Mouse (Mus musculus) small intestine, adult 2 months (tissue): Measurements from ENCODE around the gene Itga5. TPM values are rescaled to one million over a fixed set of nuclear protein-coding genes. Genes with fewer than 3 reads are reported as not detected.

Source experiments
- H3K27ac ChIP-seq: fragments of 200-500 bp; 2 replicates; pipeline ENCODE4 v1.5.1; 2012; ENCODE audit warnings: low read depth, low read length, control low read depth, inconsistent platforms; ENCODE audit not compliant: insufficient read depth
- H3K27me3 ChIP-seq: fragments of 200-500 bp; 2 replicates; pipeline ENCODE4 v1.6.1; 2012; ENCODE audit warnings: mild to moderate bottlenecking, moderate library complexity, low read length, inconsistent platforms; ENCODE audit not compliant: control insufficient read depth, insufficient read depth
- H3K36me3 ChIP-seq: fragments of 200-500 bp; 2 replicates; pipeline ENCODE4 v1.6.1; 2012; ENCODE audit warnings: mild to moderate bottlenecking, low read length, control low read depth, inconsistent platforms; ENCODE audit not compliant: control insufficient read depth, insufficient read depth
- H3K4me1 ChIP-seq: fragments of 200-500 bp; 2 replicates; pipeline ENCODE4 v1.6.1; 2012; ENCODE audit warnings: low read length, inconsistent platforms, mixed read lengths; ENCODE audit not compliant: control insufficient read depth, insufficient read depth, insufficient read length
- H3K4me3 ChIP-seq: fragments of 200-500 bp; 2 replicates; pipeline ENCODE4 v1.5.1; 2012; ENCODE audit warnings: low read depth, mild to moderate bottlenecking, control low read depth, inconsistent platforms, low read length, moderate library complexity
- CTCF ChIP-seq: fragments of 200-500 bp; IDR thresholded peaks from 2 replicates; pipeline ENCODE4 v1.5.1; 2012; ENCODE audit warnings: low read depth, mild to moderate bottlenecking, control low read depth, inconsistent platforms, low read length, moderate library complexity, mixed read lengths; ENCODE audit not compliant: insufficient replicate concordance, insufficient read length; ENCODE audit errors: extremely low read depth
- POLR2A ChIP-seq: fragments of 200-500 bp; IDR thresholded peaks from 2 replicates; pipeline ENCODE4 v1.6.1; 2012; ENCODE audit warnings: low read depth, mild to moderate bottlenecking, control low read depth, inconsistent platforms, low read length, moderate library complexity
- WGBS: fragments of 180-500 bp; shearing (Covaris S2); methylation state at CpG from one replicate; pipeline ENCODE4 v1.1.7; 2018; 5-methylcytosine and 5-hydroxymethylcytosine counted together
- polyA plus RNA-seq: library from polyadenylated mRNA; depleted of rRNA; stranded (reverse); fragments of >200 nt; gene quantifications from 2 replicates; pipeline ENCODE4 v1.2.3, GENCODE M21; 2012

The Itga5 gene
- polyA plus RNA-seq, 1 experiment = 8.8 TPM

DNA sequence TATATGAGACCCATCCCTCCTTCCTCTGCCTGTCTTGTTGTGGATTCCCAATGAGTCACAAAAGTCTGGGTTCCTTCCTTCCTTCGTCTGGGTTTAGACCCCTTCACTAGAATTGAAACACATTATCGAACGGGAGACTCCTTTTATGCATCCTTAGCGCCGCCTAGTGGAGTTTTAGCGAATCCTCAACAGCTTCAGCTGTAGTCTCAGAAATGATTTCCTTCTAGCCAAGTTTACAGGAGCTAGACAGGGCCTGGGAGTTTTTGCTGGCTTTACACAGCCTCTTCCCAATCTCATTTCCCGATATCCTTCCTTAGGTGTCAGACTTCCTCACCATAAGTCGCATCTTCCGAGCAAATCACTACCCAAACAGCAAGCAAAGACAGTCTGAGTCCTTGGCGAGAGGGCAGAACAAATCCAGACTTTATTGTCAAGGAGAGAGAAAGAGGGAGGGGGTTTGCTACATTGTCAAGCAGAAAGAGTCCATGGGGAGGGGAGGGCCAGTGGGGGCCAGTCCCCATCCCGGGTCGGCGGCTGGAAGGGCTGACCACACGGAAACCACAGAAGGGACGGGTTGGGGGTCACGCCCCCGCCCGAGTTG, 53.0 kb downstream of the Itga5 start:
- Histone ChIP-seq H3K36me3 (no peaks in the 10 kb centered on the region), H3K4me1 (peaks cover 9% of the 10 kb centered on the region), H3K27me3 (no peaks in the 10 kb centered on the region), H3K27ac (no peak overlapping the region), H3K4me3 (no peak overlapping the region)
- 21% methylated on average over 18 of the region's 18 CpGs for WGBS
- TF ChIP-seq CTCF = peak; percentile 16; the same call in 1 of the 2 replicates
- TF ChIP-seq POLR2A = no peak

DNA sequence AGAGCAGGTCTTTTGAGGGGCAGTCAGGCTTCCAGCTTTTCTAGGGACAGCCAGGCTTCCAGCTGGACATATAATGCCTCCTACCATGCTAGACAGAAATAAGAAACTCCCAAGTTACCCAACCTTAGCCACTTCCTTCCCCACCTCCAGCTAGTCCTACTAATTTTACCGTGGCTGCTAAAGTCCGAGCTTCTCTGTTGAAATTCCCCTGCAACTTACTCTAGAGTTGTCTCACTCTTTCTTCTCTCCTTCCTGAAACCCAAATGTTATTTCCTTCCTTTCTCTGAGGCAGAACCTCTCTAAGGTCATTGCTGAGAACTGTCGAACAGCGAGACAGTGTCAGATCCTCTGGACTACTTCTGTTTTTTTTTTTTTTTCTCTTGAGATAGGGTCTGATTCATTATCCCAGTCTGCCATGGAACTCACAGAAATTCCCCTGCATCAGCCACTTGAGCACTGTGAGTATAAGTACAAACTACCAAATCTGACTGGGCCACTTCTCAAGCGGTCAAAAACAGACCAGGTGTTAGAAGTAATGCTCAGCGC, 56.1 kb downstream of the Itga5 start, which contains the start of gene Gpr84:
Gene Gpr84, minus strand, starts transcription at position 248 of the 546 bp plus-strand sequence.
- 73% methylated on average over 6 of the region's 6 CpGs for WGBS
- H3K36me3 ChIP-seq = no peaks in the 10 kb centered on the region
- H3K4me3 ChIP-seq = no peak within 1 kb of the TSS
- H3K27me3 ChIP-seq = no peaks in the 10 kb centered on the region
- H3K27ac ChIP-seq = no peak within 1 kb of the TSS
- peaks cover 20% of the 10 kb centered on the region for H3K4me1 ChIP-seq
- TF ChIP-seq CTCF = no peak
- no peak for TF ChIP-seq POLR2A

DNA sequence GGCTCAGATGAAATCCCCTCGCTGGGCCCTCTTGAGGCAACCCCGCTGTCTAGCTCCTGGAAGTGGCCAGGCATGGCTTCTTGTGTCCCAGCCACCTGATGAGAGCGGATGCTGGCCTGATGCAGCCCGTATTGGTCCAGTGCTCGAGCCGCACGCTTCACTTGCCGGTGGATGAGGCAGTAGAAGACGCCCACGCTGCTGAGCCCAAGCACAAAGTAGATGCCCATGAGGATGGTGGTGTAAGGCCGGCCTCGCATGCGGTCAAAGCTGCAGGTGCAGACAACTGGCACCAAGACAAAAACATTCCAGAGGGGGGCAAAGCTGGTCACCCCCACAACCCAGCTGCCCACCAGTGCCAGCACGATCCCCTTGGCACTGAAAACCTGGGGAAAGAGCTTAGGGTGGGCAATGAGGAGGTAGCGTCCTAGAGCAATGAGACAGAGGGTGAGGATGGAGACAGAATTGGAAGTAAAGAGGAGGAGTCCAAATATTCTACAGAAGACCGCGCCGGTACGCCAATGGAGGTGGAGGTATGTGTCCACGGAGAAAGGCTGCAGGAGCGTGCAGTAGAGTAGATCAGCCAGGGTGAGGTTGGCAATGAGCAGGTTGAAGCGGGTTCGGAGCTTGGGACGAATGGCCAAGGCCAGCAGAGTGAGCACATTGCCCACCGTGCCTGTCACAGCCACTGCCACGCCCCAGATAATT, 57.5 kb downstream of the Itga5 start:
- Histone ChIP-seq H3K27ac (no peak overlapping the region), H3K4me3 (no peak overlapping the region), H3K4me1 (peaks cover 18% of the 10 kb centered on the region), H3K36me3 (no peaks in the 10 kb centered on the region), H3K27me3 (no peaks in the 10 kb centered on the region)
- 79% methylated on average over 26 of the region's 26 CpGs for WGBS
- TF ChIP-seq POLR2A = no peak
- no peak for TF ChIP-seq CTCF

DNA sequence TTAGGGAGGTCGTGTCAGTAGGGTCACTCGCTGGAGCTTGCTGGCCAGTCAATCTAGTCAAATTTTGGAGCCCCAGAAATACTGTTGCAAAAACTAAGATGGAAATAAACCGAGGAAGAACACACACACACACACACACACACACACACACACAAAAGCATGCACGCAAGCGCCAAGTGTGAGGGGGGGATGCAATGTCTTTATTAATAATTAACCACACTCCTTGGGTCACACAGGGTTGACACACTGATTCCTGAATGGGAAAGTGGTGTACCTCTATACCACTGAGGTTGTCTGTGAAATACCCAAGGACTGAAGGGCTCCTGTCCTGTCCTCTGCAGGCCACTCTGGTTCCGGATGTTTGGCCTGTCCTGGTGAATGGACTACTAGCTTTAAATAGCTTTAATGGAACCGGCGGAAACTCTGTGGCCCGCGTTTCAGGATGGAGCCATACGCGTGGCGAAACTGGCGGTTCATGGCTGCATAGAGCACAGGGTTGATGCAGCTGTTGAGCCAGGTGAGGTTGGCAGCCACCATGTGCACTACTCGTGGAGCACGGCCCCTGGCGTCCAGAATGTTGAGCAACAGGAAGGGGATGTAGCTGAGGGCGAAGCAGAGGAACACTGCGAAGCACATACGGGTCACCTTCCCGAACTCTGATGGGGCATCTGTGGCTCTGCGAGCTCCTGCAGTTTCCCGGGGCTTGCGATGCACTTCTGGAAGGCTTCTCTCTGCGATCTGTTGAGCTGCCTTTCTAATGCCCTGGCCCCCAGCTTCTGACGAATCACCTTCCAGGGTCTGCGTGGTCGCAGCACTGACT, 58.3 kb downstream of the Itga5 start:
- no peak overlapping the region; the same call in 1 of the 2 replicates for H3K4me3 ChIP-seq
- WGBS = 37% methylated on average over 28 of the region's 28 CpGs
- no peak for TF ChIP-seq CTCF
- no peak for TF ChIP-seq POLR2A

DNA sequence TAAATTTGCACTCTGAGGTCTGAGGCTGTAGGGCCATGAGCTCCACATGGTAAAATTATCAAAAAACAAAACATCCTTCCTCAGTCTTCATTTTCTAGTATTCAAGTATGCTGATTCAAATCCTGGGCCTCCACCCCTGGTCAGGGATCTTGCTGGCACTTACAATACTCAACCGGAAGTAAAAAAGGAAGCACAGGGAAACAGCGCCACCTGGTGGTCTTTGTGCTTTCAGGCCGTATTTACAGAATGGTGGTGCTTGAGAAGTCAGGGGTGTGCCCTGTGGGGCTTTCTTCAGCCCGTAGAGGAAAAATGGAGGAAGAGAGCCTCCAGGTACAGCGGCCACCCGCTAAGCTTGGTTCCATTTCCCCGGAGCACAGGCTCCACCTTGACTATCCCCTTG, 59.4 kb downstream of the Itga5 start:
- under 1% methylated on average over 7 of the region's 7 CpGs for WGBS
- no peaks in the 10 kb centered on the region for H3K27me3 ChIP-seq
- H3K4me1 ChIP-seq = peaks cover 18% of the 10 kb centered on the region
- H3K4me3 ChIP-seq = no peak overlapping the region
- no peaks in the 10 kb centered on the region for H3K36me3 ChIP-seq
- TF ChIP-seq POLR2A (no peak), CTCF (peak; percentile 94; the same call in 1 of the 2 replicates)
- peak overlapping the region; percentile 96 for H3K27ac ChIP-seq

More for the DNA sequence above, 58.3 kb downstream of the Itga5 start:
- peaks cover 18% of the 10 kb centered on the region for H3K4me1 ChIP-seq
- H3K27me3 ChIP-seq = no peaks in the 10 kb centered on the region
- H3K27ac ChIP-seq = no peak overlapping the region
- H3K36me3 ChIP-seq = no peaks in the 10 kb centered on the region

DNA sequence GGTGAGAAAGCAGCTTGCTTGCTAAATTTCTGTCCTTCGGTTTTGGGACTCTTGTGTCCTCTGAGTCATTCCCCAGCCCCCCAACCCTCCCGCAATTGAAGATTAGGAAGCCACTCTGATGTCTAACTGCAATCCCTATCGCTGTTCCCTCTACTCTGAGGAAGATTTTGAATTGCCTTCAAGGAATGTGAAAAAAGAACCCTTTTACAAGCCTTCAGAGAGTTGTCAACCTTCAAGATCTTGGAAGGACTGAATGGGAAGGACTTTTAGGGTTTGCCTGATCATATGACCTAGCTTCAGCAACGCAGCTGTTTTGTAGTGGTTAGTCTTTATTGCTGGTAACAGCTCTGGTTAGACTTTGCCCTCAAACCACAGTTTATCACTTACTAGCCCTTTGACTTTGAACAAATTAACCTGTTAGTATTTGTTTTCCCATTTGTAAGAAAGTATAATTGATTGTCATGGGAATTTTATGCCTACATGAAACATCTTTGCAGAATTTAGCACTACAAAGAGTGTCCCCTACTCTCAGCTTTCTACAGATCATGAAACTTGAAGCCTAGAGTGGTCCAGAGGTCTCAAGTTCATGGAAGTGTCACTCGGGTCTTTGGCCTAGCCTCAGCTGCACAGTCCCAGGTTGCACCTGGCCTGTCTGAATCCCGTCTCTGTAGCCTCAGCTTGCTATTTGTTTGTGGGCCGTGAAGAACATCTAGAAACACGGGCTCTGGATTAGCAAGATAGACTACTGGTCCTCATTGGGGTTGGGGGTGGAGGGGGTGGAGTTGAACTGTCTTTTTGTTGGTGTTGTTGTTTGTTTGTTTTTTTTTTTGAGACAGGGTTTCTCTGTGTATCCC, 60.5 kb downstream of the Itga5 start:
- H3K27ac ChIP-seq = peak overlapping the region; percentile 98
- WGBS = 17% methylated on average over 8 of the region's 8 CpGs
- H3K4me1 ChIP-seq = peaks cover 18% of the 10 kb centered on the region
- peak overlapping the region; percentile 72 for H3K4me3 ChIP-seq
- no peaks in the 10 kb centered on the region for H3K36me3 ChIP-seq
- TF ChIP-seq POLR2A = no peak
- no peak for TF ChIP-seq CTCF
- no peaks in the 10 kb centered on the region for H3K27me3 ChIP-seq
